Mouse (Mus musculus) subcutaneous adipose tissue, adult 2 months (tissue): ENCODE measurements around the gene Nectin4. TPM values are rescaled to one million over a fixed set of nuclear protein-coding genes. Genes with fewer than 3 reads are reported as not detected.

Source experiments
- polyA plus RNA-seq: library from polyadenylated mRNA; depleted of rRNA; stranded (reverse); fragments of >200 nt; gene quantifications from 2 replicates; pipeline ENCODE4 v1.2.3, GENCODE M21; 2012; ENCODE audit warnings: low replicate concordance; rRNA removed

Nectin4 gene
- polyA plus RNA-seq, result 0.75 and 5.6 TPM in 2 replicates

DNA sequence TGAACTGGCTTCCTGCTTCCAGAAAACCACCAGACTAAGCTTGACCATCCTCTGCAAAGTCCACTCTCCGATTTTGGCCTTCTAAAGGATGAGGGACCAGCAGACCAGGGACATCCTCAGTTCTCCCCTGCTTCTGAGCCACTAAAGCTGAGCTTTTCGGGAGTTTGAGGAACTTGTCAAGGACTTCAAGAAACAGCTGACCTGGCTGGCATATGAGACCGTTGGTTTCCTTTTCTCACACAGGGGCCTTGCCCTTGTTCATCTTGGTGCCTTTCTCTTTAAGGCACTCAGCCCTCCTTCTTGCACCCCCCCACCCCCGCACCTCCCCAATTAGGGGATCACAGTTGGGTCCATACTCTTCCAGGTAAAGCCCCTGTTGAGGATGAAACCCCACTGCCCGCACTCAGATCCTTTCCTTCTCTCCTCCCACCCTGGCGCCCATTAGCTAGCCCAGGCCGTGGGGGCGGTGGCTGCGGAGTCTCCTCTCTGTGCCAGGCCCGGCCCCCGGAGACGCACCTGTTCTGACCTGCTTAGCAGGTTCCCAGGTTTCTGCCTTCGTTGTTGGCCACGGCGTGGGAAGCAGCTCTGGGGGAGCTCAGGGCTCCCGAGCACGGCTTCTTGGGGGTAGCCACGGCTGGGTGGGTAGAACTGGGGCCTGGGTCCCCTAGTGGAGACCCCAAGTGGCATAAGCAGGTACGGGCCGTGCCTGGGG is at the start of gene Nectin4:
Nectin4 (plus strand) TSS at position 255 of the 712 bp plus-strand sequence.

DNA sequence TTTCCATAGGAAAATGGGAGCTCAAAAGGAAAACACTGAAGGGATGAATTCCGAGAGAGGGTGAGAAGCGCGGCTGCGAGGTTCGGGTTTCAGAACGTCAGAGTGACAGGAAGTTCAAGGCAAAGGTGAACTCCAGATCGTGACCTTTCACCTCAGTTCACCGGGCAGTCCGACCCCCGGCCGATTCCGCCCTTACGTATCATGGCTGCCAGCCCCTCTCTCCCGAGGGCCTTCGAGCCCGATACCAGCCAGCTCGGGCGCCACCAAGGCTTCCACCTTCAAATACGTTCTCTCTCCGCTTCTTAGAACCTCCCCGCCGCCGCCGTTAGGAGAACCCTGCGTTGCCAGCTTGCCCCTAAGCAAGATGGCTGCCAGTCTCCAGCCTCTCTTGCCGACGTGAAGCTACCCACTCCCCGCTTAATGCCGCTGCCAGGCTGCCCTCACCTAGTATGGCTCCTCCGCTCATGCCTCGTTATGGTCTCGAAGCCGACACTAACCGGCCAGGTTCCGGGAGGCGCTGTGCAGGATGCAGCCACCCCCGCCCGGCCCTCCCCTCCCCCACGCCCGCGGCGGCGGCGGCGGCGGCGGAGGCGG is 41.0 kb upstream of the Nectin4 start, which contains the start of gene Dedd:
Dedd (plus strand) TSS at position 307 of the 594 bp plus-strand sequence.

DNA sequence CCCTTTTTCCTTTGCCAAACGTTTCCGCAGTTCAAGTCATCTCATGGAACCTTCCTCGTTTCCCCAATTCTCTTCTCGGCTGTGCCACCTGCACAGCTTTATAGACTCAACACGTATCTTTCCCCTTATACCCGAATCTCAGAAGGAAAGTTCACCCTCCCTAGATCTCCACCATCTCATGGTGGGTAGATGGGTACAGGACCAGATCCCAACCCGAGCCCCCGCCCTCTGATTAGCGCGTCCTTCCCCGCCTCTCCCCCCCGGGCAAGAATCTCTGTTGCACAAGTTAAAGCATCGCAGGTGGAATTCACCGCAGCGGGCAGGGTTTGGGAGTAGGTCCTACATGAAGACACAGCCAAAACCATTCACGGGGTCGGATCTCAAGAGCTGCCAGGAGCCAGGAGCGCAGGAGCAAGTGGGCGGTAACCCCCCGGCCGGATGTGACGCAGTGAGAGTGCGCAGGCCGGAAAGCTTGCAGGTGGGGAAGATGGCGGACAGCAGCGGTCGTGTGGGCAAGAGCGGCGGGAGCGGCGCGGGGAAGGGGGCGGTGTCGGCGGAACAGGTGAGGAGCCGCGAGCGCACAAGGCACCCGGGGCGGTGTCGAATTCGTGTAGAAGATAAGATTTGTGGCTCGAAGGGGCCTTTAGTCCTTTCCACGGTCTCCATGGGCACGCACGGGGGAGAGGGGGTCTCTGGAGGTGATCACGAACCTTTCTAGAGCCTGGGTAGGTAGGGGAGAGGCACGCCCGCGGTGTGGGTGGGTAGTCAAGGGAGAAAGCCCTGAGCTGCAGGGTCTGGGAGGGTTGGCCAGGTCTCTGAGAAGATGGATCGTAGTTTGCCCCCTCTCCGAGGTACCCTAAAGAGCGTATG is 24.4 kb upstream of the Nectin4 start, which contains the start of the genes Nit1 and Pfdn2:
Nit1 (minus strand) TSS at position 422 of the 870 bp plus-strand sequence.
Pfdn2 (plus strand) TSS at position 446 of the 870 bp plus-strand sequence.

DNA sequence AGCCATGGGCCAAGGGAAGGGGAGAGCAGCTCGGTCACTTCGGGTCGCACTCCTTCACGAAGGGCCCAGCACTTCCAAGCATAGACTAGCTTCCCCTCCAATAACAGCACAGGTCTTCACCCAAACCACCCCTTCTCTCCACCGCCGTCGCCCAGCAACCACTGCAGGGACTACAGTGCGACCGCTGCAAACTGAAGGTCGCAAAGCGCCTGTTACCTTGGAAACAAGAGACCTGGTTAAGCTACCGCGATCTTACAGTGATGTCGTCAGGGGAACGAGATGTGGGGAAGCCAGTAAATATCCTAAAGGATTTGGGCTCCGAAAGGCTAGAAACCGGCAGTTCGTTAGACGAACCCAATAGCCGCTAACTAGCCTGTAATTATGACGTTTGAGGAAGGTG is 9.2 kb upstream of the Nectin4 start, which contains the start of gene Klhdc9:
Klhdc9 (minus strand) TSS at position 143 of the 400 bp plus-strand sequence.

DNA sequence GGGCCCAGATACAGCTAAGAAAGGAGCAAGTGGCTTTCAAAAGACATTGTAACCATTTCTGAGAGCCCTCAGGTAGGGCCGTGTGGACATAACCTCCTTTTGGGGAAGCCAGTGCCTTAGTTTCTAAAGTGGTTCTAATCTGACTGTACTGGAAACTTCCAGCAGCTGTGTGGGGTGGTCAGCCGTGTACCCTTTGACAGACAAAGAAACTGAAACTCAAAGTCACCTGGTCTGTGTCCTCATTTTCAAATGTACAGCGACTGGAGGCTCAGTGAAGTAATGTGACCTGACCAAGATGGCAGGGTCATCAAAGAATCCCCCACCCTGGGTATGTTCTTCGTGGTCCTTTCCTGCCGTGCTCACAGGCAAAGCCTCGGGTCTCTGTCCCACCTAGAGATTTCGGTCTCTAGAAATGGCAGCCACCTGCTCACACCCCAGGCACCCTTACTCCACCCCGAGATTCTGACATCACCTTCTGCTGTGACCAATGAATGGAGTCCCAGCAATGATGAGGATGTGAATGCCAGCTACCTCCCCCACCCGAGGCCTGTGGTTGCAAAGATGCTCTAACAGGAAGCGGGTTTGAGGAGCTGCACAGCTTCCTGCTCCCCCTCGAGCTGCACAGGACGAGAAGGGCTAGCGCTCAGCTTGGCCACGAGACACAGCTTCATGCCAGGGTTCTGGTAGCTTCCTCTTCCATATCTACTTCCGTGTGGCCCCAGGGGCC is 18.6 kb downstream of the Nectin4 start, which contains the start of gene Arhgap30:
Arhgap30 (plus strand) TSS at position 579 of the 727 bp plus-strand sequence.

DNA sequence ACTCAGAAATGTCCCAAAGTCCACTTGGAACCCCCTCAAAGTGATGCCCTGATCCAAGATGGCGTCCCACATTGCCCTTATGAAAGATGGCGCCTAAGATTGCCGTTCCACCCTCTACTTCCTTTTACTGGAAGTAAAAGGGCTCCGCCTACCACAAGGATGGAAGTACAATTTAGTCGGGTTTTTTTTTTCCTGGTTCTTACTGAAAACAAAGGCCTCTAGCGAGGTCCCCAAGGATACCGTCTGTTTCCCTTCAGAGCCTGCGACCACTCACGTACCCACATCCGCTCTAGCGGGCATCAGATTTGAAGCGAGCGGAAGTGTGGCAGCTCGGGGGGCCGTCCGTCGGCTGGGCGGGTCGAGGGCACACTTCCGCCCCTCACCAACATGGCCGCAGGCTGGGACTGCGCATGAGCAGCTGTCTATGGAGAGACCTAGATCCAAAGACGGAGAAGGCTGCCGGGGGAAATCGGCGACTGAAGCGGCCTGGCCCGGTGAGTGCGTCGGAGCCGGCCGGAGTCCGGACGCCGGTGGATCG is 41.1 kb downstream of the Nectin4 start, which contains the start of gene Usf1:
Usf1 (plus strand) TSS at position 367 of the 538 bp plus-strand sequence.

DNA sequence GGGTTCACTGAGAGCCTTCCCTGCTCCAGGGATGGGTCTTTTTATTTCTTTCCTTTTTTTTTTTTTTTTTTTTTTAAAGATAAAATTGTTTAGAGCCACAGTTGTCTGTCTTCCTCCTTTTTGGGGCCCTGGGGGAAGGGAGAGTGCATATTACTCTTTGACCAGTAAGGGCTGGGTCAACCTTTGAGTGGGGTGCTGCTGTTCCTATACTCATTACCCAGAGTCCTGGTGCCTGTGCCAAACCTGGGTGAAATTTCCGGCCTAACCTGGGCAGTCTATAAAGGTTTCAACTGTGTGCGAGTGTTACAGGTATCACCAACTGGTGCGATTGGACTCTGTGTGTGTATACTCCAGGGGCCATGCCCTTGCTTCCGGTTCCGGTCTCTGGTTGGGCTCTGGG is 48.8 kb downstream of the Nectin4 start, which contains the start of gene Tstd1:
Tstd1 (plus strand) TSS at position 213 of the 400 bp plus-strand sequence.

DNA sequence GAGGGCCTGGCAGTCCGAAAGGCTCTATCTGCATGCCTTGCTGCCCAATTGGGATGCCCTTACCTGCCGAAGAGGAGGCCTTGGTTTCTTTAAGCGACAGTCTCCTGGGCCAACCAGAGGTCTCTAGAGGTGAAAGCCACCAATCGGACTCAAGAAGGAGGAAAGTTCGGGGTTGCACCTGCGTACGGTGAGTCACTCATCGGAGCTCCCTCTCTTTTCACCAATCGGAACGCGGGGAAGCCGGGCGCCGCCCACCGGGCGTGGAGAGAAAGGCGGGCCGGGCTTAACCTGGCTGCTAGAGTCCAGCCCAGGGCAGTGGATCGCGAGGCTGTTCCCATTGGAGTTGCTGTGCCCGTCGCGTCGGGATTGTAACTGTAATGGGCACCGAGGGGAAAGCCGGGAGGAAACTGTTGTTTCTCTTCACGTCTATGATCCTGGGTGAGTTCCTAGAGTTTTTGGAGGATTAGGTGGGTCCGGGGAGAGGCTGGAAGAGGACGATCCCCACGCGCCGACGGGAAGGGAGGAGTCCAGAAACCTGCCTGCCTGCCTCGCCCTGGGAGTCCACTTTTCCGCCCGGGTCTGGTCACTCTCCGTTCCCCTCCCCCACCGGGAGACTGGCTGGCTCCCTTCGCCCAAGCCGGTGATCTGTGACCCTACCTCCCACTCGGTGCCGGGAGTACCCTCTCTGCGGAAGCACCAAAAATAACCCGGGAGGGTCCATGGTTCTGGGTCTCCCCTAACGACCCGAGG is 67.5 kb downstream of the Nectin4 start, which contains the start of gene F11r:
F11r (plus strand) TSS at position 272 of the 750 bp plus-strand sequence.

Other genes starting within 250 kb of the Nectin4 start
- gene Sdhc, start 219.5 kb upstream of the Nectin4 start, polyA plus RNA-seq, result 312 and 379 TPM in 2 replicates
- gene Mpz, start 219.4 kb upstream of the Nectin4 start, polyA plus RNA-seq, result 5.5 and 11.1 TPM in 2 replicates
- 5.6 and 108 TPM in 2 replicates for gene Pcp4l1, start 173.8 kb upstream of the Nectin4 start, polyA plus RNA-seq
- gene Nr1i3, start 156.1 kb upstream of the Nectin4 start, polyA plus RNA-seq, result 0.04 and 0.05 TPM in 2 replicates
- gene Tomm40l, start 147.6 kb upstream of the Nectin4 start, polyA plus RNA-seq, result 44.5 and 52.7 TPM in 2 replicates
- 2.0 and 6.4 TPM in 2 replicates for gene Apoa2, start 145.0 kb upstream of the Nectin4 start, polyA plus RNA-seq
- gene Fcer1g, start 135.7 kb upstream of the Nectin4 start, polyA plus RNA-seq, result 88.4 and 215 TPM in 2 replicates
- 3.4 and 17.1 TPM in 2 replicates for gene Adamts4, start 119.7 kb upstream of the Nectin4 start, polyA plus RNA-seq
- gene Ndufs2, start 118.7 kb upstream of the Nectin4 start, polyA plus RNA-seq, result 200 and 214 TPM in 2 replicates
- 35.7 and 84.0 TPM in 2 replicates for gene B4galt3, start 99.8 kb upstream of the Nectin4 start, polyA plus RNA-seq
- 62.6 and 104 TPM in 2 replicates for gene Ppox, start 88.9 kb upstream of the Nectin4 start, polyA plus RNA-seq
- gene Usp21, start 82.1 kb upstream of the Nectin4 start, polyA plus RNA-seq, result 37.7 and 84.4 TPM in 2 replicates
- gene Ufc1, start 75.1 kb upstream of the Nectin4 start, polyA plus RNA-seq, result 36.2 and 46.1 TPM in 2 replicates
- gene Dedd, start 41.0 kb upstream of the Nectin4 start, polyA plus RNA-seq, result 42.6 and 67.2 TPM in 2 replicates
- gene Nit1, start 24.5 kb upstream of the Nectin4 start, polyA plus RNA-seq, result 54.6 and 76.1 TPM in 2 replicates
- 18.1 and 21.6 TPM in 2 replicates for gene Pfdn2, start 24.4 kb upstream of the Nectin4 start, polyA plus RNA-seq
- 0.69 and 1.6 TPM in 2 replicates for gene Klhdc9, start 9.3 kb upstream of the Nectin4 start, polyA plus RNA-seq
- 6.3 and 10.3 TPM in 2 replicates for gene Arhgap30, start 18.9 kb downstream of the Nectin4 start, polyA plus RNA-seq
- 70.6 and 125 TPM in 2 replicates for gene Usf1, start 41.2 kb downstream of the Nectin4 start, polyA plus RNA-seq
- gene Tstd1, start 48.8 kb downstream of the Nectin4 start, polyA plus RNA-seq, result 1.4 and 2.1 TPM in 2 replicates
- gene F11r, start 67.4 kb downstream of the Nectin4 start, polyA plus RNA-seq, result 67.4 and 79.5 TPM in 2 replicates
- gene Alyref2, start 133.4 kb downstream of the Nectin4 start, polyA plus RNA-seq, result 2.8 and 6.5 TPM in 2 replicates
- 0.30 TPM in 1 of 2 replicates, not detected in the other for gene Itln1, start 165.2 kb downstream of the Nectin4 start, polyA plus RNA-seq
- gene Cd244a, start 189.1 kb downstream of the Nectin4 start, polyA plus RNA-seq, result 0.40 and 1.7 TPM in 2 replicates
- 1.6 and 4.8 TPM in 2 replicates for gene Ly9, start 237.3 kb downstream of the Nectin4 start, polyA plus RNA-seq